Mouse (Mus musculus) fat pad, adult 2 months (tissue): Measurements from ENCODE around the gene D11Wsu47e.

Source experiments
- DNase-seq: peaks from one replicate; pipeline ENCODE4 v3.0.0-alpha.2; 2011; ENCODE audit warnings: low read depth, low spot score; ENCODE audit errors: extremely low read depth

Gene D11Wsu47e

DNA sequence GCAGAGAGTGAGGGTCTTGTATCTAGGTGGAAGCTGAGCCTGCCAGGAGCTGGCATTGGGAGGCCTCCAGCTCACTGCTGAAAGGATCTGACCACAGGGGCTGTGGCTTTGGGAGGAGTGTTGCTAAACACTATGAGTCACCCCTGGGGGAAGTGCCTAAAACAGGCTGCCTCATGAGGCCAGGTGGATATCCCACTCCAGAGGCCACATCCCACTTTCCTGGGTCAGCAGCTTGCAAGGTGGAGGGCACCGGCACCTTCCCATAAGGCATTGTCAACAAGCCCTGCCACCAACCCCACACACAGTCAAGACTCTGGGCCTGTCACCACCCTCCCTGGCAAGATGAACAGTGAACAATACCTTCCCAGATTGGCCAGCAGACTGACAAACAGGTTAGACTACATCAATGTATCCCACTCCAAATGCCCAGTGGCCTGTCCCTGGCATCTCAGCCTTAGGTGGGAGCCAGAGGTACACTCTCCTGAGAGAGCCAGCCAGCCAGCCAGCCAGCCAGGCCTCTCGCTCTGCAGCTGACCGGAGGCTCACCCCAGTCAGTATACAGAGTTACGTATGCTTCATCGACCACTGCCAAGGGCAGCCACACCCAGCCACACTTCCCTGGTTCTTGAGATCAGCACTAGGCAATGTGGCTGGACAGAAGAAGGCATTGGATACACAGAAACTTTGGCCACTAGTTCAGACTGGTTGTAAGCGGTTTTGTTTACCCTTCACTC lies 49.6 kb downstream of the D11Wsu47e start:
- DNase-seq = no peak

GRCm38 (mm10) chr11:113735151-113735550 lies 50.9 kb downstream of the D11Wsu47e start:
- DNase-seq = no peak

DNA sequence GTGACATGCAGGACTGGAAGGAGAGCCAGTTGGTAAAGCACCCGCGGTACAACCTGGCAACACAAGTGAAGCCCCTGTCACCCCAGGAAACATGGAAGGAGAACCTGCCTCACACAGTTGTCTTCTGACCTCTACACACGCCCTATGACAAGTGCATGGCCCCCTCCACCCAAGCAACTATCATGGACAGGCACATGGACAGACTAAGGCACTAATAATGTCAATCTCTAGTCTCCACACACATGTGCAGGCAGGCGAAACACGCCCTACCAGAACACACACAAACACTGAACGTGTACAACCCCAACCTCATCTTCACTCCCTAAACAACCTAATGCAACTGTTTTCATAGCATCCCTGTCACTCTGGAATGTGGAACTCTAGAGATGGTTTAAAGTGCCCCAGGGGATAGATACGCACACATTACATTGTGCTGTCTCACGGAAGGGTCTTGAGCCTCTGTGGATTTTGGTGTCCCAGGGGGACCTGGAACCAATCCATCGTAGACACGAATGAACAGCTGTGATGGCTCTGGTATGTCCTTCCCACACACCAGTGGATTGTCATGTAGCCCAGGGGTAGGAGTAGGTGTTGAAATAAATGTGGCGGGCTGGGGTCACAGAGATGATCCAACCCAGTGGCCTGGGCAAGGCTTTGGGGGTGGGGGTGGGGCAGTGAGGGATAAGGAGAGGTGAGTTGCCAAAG lies 52.8 kb downstream of the D11Wsu47e start:
- DNase-seq = no peak

- no peak for DNase-seq
Measured at GRCm38 (mm10) chr11:113737553-113737854, 53.3 kb downstream of the D11Wsu47e start.

- DNase-seq = no peak
Measured at GRCm38 (mm10) chr11:113737912-113738311, 53.7 kb downstream of the D11Wsu47e start.

GRCm38 (mm10) chr11:113739213-113739612 lies 55.0 kb downstream of the D11Wsu47e start:
- DNase-seq = no peak

DNA sequence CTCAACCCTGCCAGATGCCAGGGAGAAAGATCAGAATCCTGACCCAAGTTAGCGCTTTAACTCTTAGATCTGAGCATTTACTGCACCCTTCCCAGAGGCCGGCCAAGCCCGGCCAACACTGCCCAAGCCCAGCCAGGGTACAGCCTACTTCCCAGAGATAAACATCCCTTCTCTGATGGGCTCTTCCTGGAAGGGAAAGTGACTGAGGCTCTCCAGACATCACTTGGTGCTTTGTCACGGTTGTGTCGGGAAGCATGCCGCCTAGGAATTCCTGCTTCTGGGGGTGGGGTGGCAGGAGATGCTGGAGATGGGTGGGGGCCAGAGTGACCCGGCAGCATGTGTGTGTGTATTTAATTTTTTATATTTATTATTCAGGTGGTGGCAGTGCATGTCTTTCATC lies 55.9 kb downstream of the D11Wsu47e start:
- no peak for DNase-seq

DNA sequence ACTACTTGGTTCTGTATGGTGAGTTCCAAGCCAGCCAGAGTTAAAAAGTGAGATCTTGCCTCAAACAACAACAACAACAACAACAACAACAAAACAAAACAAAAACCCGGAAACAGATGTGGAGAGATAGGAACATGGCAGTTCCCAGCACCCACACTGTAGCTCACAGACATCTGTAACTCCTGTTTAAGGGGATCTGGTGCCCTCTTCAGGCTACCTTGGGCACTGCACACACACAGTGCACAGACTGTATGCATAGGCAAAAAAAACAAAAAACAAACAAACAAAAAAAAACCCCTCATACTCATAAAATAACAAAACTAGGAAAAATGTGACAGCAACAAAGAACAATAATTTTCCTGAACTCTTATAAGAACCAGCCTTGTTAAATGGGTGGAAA lies 58.8 kb downstream of the D11Wsu47e start:
- DNase-seq = no peak
